Mouse (Mus musculus): ENCODE results near the gene Fgb. TPM values are rescaled to one million over a fixed set of nuclear protein-coding genes. Genes with fewer than 3 reads are reported as not detected.

Fgb gene
- polyA plus RNA-seq (2015; fragmentation: Nextera tagmentation; extraction: Ambion mirVana) = 7.5 and 8.7 TPM in 2 replicates

DNA sequence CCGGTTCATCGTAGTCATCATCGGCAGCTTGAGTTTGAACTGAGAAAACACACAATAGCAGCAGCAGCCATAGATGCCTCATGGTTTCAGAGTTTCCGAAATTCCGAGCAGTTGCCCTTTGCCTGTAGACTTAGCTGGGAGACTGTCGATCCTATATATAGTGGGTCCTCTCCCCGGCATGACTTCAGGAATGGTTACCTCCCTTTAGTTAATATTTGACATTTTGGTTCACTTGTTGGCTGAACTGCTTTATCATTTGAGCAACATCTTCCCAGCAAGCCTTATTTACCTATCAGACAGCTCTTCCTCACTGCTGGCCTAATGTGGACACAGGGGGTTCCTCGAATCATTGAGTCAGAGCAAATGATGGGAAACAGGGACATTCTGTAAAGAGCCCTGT lies at the start of gene Fgb:
TSS of gene Fgb (minus strand) at position 184 of the 400 bp plus-strand sequence.
- peak within 1 kb of the TSS; percentile 4; the same call in 1 of the 2 replicates for H3K4me2 ChIP-seq (replicated peaks; ENCODE audit: low read depth)
- no peak for ATAC-seq
- H3K27me3 ChIP-seq (replicated peaks; ENCODE audit: control insufficient read depth, insufficient read depth, low read length) = no peaks in the 10 kb centered on the region
- no peaks in the 10 kb centered on the region for H3K4me1 ChIP-seq (replicated peaks; ENCODE audit: control insufficient read depth, insufficient read depth, low read length)
- H3K4me3 ChIP-seq (ENCODE audit: low read depth, low read length) = no peak within 1 kb of the TSS
- H3K27ac ChIP-seq (ENCODE audit: low read depth, low read length) = no peak within 1 kb of the TSS
- no peak within 1 kb of the TSS for H3K9ac ChIP-seq (ENCODE audit: low read depth, low read length)
- H3K9me3 ChIP-seq (ENCODE audit: control insufficient read depth) = no peaks in the 10 kb centered on the region
- H3K36me3 ChIP-seq (ENCODE audit: control insufficient read depth, insufficient read depth) = no peaks in the 10 kb centered on the region
- no peak for TF ChIP-seq CTCF (IDR thresholded peaks at IDR 0.05; ENCODE audit: low read depth)
- WGBS = 56% methylated on average over 8 of the region's 8 CpGs

DNA sequence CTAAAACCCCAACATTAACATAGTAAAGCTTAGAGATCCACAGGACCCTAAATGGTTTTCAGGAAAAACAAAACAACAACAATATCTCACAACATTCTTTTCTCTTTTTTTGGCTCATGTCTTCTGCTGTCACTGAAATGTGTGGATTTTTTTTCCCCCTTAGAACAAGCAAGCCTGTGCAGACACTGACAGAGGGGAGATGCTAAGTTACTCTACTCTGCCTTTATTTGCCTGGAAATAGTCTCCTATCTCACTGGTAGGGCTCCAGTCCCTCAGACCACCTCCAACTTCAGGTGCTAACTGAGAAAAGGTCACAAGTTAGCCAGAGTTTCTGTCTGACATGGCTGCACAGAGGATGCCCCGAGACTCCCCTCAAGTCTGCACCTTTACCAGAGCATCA lies 49.5 kb upstream of the Fgb start:
- Histone ChIP-seq H3K27ac (ENCODE audit: low read depth, low read length) (no peak overlapping the region), H3K4me1 (replicated peaks; ENCODE audit: control insufficient read depth, insufficient read depth, low read length) (no peaks in the 10 kb centered on the region), H3K4me3 (ENCODE audit: low read depth, low read length) (no peak overlapping the region), H3K9ac (ENCODE audit: low read depth, low read length) (no peak overlapping the region), H3K4me2 (replicated peaks; ENCODE audit: low read depth) (peak overlapping the region; percentile 52), H3K27me3 (replicated peaks; ENCODE audit: control insufficient read depth, insufficient read depth, low read length) (no peaks in the 10 kb centered on the region), H3K9me3 (ENCODE audit: control insufficient read depth) (no peaks in the 10 kb centered on the region), H3K36me3 (ENCODE audit: control insufficient read depth, insufficient read depth) (no peaks in the 10 kb centered on the region)
- TF ChIP-seq CTCF (IDR thresholded peaks at IDR 0.05; ENCODE audit: low read depth) = no peak
- 94% methylated on average over 1 of the region's 1 CpGs for WGBS
- no peak for ATAC-seq

DNA sequence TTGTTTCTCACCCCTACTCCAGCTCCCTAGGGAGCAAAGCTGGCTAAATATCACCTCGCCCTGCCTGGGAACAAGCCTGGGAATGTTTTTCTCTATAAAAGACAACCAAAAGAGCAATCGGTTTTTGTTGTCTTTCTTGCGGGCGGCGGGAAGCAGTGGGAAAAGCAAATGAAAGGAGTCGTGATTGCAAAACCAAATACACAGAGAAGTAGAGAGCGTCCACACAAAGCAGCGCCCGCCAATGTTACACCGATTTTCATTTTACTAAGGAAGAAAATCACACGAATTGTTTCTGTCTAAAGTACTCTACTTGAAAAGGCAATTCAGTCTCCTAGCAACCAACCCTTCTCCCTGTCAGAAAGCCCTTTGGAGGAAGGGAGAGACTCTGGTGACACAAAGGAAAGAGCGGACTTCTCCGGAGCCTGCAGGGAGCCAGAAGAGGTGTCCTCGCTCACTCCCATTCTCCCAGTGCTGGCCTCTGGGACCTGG lies 48.9 kb upstream of the Fgb start:
- no peak for TF ChIP-seq CTCF (IDR thresholded peaks at IDR 0.05; ENCODE audit: low read depth)
- Histone ChIP-seq H3K4me1 (replicated peaks; ENCODE audit: control insufficient read depth, insufficient read depth, low read length) (no peaks in the 10 kb centered on the region), H3K9ac (ENCODE audit: low read depth, low read length) (no peak overlapping the region), H3K27me3 (replicated peaks; ENCODE audit: control insufficient read depth, insufficient read depth, low read length) (no peaks in the 10 kb centered on the region), H3K4me2 (replicated peaks; ENCODE audit: low read depth) (peak overlapping the region; percentile 52), H3K4me3 (ENCODE audit: low read depth, low read length) (peak overlapping the region; percentile 16), H3K36me3 (ENCODE audit: control insufficient read depth, insufficient read depth) (no peaks in the 10 kb centered on the region), H3K9me3 (ENCODE audit: control insufficient read depth) (no peaks in the 10 kb centered on the region), H3K27ac (ENCODE audit: low read depth, low read length) (no peak overlapping the region)
- 15% methylated on average over 14 of the region's 14 CpGs for WGBS
- ATAC-seq = no peak

DNA sequence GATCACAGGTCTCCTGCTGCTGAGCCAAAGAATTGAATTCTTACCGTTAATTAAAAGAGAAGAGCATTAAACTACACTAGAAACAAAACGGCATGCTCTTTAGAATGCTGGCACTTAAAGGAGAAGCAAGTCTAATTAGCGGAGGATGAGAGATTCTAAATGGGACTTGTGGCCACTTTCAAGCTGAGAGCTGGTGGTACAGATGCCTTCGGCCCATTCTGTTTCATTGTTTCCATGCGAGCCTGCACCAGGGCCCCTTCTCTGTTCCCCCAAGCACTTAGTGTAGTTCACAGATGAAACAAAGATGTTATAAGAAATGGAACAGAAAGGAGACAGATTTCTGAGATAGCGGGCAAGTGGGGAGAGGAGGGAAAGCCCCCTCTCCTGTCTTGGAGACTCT lies 47.9 kb upstream of the Fgb start:
- H3K4me3 ChIP-seq (ENCODE audit: low read depth, low read length) = no peak overlapping the region
- WGBS = 88% methylated on average over 6 of the region's 6 CpGs
- H3K27ac ChIP-seq (ENCODE audit: low read depth, low read length) = no peak overlapping the region

DNA sequence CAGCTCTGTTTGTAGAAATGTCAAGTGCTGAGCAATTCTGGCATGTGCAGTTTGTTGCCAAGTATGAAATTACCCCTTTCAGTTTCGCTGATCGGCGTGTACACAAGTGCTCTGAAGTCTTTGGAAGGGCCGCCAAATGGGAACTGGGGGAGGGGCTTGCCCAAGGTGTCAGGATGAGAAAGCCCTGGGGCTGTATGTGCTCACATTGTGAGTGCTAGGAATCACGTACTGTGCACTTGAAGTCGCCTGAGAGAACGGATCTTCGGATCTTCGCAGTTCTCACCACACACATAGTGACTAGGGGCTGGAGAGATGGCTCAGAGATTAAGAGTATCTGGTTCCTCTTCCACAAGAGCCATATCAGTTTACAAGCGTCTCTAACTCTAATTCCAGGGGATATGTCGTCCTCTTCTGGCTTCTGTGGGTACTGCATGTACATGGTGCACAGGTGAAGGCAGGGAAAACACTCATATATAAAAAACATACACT lies 30.9 kb upstream of the Fgb start:
- Histone ChIP-seq H3K9me3 (ENCODE audit: control insufficient read depth) (no peaks in the 10 kb centered on the region), H3K27me3 (replicated peaks; ENCODE audit: control insufficient read depth, insufficient read depth, low read length) (no peaks in the 10 kb centered on the region), H3K4me2 (replicated peaks; ENCODE audit: low read depth) (peak overlapping the region; percentile 67), H3K4me1 (replicated peaks; ENCODE audit: control insufficient read depth, insufficient read depth, low read length) (no peaks in the 10 kb centered on the region), H3K27ac (ENCODE audit: low read depth, low read length) (no peak overlapping the region), H3K4me3 (ENCODE audit: low read depth, low read length) (peak overlapping the region; percentile 33), H3K36me3 (ENCODE audit: control insufficient read depth, insufficient read depth) (no peaks in the 10 kb centered on the region), H3K9ac (ENCODE audit: low read depth, low read length) (no peak overlapping the region)
- peak; percentile 97 for TF ChIP-seq CTCF (IDR thresholded peaks at IDR 0.05; ENCODE audit: low read depth)
- 3% methylated on average over 11 of the region's 11 CpGs for WGBS
- peak; percentile 51; the same call in 1 of the 2 replicates for ATAC-seq

More for the DNA sequence above, 47.9 kb upstream of the Fgb start:
- Histone ChIP-seq H3K27me3 (replicated peaks; ENCODE audit: control insufficient read depth, insufficient read depth, low read length) (no peaks in the 10 kb centered on the region), H3K9ac (ENCODE audit: low read depth, low read length) (no peak overlapping the region), H3K36me3 (ENCODE audit: control insufficient read depth, insufficient read depth) (no peaks in the 10 kb centered on the region), H3K4me1 (replicated peaks; ENCODE audit: control insufficient read depth, insufficient read depth, low read length) (no peaks in the 10 kb centered on the region), H3K4me2 (replicated peaks; ENCODE audit: low read depth) (no peak overlapping the region), H3K9me3 (ENCODE audit: control insufficient read depth) (no peaks in the 10 kb centered on the region)
- ATAC-seq = no peak
- no peak for TF ChIP-seq CTCF (IDR thresholded peaks at IDR 0.05; ENCODE audit: low read depth)

DNA sequence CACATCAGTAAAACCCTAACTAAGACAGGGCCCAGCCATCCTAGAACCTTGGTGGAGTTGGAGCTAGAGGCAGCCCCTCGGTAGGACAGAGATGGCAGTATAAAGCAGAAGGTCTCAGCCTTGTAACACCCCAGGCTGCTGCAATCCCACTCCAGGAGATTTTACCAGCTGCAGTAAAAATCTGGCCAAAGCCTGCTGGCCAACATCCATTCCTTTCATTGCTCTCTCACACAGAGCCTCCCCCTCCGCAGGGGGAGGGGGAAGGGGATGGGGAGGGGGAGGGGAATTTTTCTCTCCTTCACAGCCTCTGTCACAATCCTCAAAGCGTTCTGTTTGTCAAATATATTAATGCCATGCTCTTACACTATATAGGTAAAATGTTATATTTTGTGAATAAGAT lies 26.9 kb upstream of the Fgb start:
- Histone ChIP-seq H3K9ac (ENCODE audit: low read depth, low read length) (no peak overlapping the region), H3K27me3 (replicated peaks; ENCODE audit: control insufficient read depth, insufficient read depth, low read length) (no peaks in the 10 kb centered on the region), H3K27ac (ENCODE audit: low read depth, low read length) (no peak overlapping the region), H3K4me2 (replicated peaks; ENCODE audit: low read depth) (no peak overlapping the region), H3K36me3 (ENCODE audit: control insufficient read depth, insufficient read depth) (peaks cover 15% of the 10 kb centered on the region), H3K9me3 (ENCODE audit: control insufficient read depth) (no peaks in the 10 kb centered on the region), H3K4me3 (ENCODE audit: low read depth, low read length) (no peak overlapping the region), H3K4me1 (replicated peaks; ENCODE audit: control insufficient read depth, insufficient read depth, low read length) (no peaks in the 10 kb centered on the region)
- ATAC-seq = no peak
- WGBS = 41% methylated on average over 3 of the region's 3 CpGs
- no peak for TF ChIP-seq CTCF (IDR thresholded peaks at IDR 0.05; ENCODE audit: low read depth)
